Mouse (Mus musculus) heart, embryonic 13.5 days (tissue): ENCODE measurements around the gene Fndc3b. TPM values are rescaled to one million over a fixed set of nuclear protein-coding genes. Genes with fewer than 3 reads are reported as not detected.

Experiments
- ATAC-seq: fragments of 200-750 bp; cut with Nextera tagmentation; 2 replicates; pipeline ENCODE4 v1.8.0; 2017; ENCODE audit warnings: moderate TSS enrichment; ENCODE audit not compliant: insufficient number of reproducible peaks, low FRiP score, low TSS enrichment; ENCODE audit errors: extremely low read depth
- H3K27ac ChIP-seq: fragments of 300-500 bp; sonication (generic); replicated peaks from 2 replicates; pipeline ENCODE4 v1.5.1; 2015; ENCODE audit warnings: moderate library complexity, mild to moderate bottlenecking, inconsistent platforms
- H3K27me3 ChIP-seq: fragments of 300-500 bp; sonication (generic); replicated peaks from 2 replicates; pipeline ENCODE4 v1.6.1; 2015; ENCODE audit warnings: mild to moderate bottlenecking, inconsistent platforms
- H3K36me3 ChIP-seq: fragments of 300-500 bp; sonication (generic); 2 replicates; pipeline ENCODE4 v1.6.1; 2015; ENCODE audit warnings: mild to moderate bottlenecking, inconsistent platforms
- H3K4me1 ChIP-seq: fragments of 300-500 bp; sonication (generic); 2 replicates; pipeline ENCODE4 v1.6.1; 2015; ENCODE audit warnings: inconsistent platforms
- H3K4me2 ChIP-seq: fragments of 300-500 bp; sonication (generic); 2 replicates; pipeline ENCODE4 v1.6.1; 2015; ENCODE audit warnings: inconsistent platforms, mild to moderate bottlenecking, moderate library complexity
- H3K4me3 ChIP-seq: fragments of 300-500 bp; sonication (generic); 2 replicates; pipeline ENCODE4 v1.5.1; 2015; ENCODE audit warnings: moderate library complexity, mild to moderate bottlenecking, inconsistent platforms
- H3K9ac ChIP-seq: fragments of 300-500 bp; sonication (generic); 2 replicates; pipeline ENCODE4 v1.6.1; 2015; ENCODE audit warnings: inconsistent platforms, mild to moderate bottlenecking, moderate library complexity
- H3K9me3 ChIP-seq: fragments of 300-500 bp; sonication (generic); 2 replicates; pipeline ENCODE4 v1.6.1; 2016; ENCODE audit warnings: inconsistent platforms
- WGBS: fragments of 180-500 bp; shearing (Covaris S2); methylation state at CpG from one replicate; pipeline ENCODE4 v1.1.7; 2015; ENCODE audit warnings: mixed read lengths; 5-methylcytosine and 5-hydroxymethylcytosine counted together
- polyA plus RNA-seq: library from polyadenylated mRNA; unstranded; fragments of >200 nt; fragmentation: Nextera tagmentation; extraction: Ambion mirVana; gene quantifications from 2 replicates; pipeline ENCODE4 v1.2.1, GENCODE M21; 2015

Fndc3b gene
- polyA plus RNA-seq, 1 experiment from 2014 or later, result 22.3 TPM

DNA sequence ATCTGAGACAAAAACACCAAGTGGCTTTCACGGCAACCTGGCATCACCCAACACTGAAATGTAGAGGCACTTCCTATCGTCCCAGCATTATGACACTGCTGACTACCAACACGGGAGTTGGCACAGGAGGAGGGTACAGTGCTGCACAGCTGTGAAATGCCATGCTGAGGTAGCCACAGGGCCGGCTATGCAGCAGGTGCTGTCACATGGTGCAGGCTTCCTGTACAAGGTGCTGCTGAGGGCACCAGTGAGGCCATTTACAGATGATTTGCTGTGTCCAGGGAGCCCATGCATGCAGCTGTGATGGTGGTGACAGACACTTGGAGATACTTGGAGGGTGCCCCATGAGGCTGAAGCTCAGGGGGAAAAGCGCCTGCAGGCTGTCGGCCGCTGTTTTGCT lies 249.2 kb downstream of the Fndc3b start:
- 63% methylated on average over 7 of the region's 7 CpGs for WGBS
- Histone ChIP-seq H3K27me3 (no peaks in the 10 kb centered on the region), H3K4me3 (no peak overlapping the region), H3K36me3 (peaks cover 92% of the 10 kb centered on the region), H3K4me1 (peaks cover 41% of the 10 kb centered on the region), H3K9me3 (no peaks in the 10 kb centered on the region), H3K27ac (no peak overlapping the region), H3K4me2 (no peak overlapping the region), H3K9ac (peak overlapping the region; percentile 1; the same call in 1 of the 2 replicates)
- ATAC-seq, result no peak

GRCm38 (mm10) chr3:27461037-27461436 lies 250.1 kb downstream of the Fndc3b start:
- no peak overlapping the region for H3K4me3 ChIP-seq
- H3K27ac ChIP-seq, result no peak overlapping the region
- no peak for ATAC-seq
- no peak overlapping the region for H3K4me2 ChIP-seq
- H3K9me3 ChIP-seq, result no peaks in the 10 kb centered on the region
- H3K9ac ChIP-seq, result no peak overlapping the region
- no peaks in the 10 kb centered on the region for H3K27me3 ChIP-seq
- WGBS, result 45% methylated on average over 1 of the region's 1 CpGs
- peaks cover 97% of the 10 kb centered on the region for H3K36me3 ChIP-seq
- peaks cover 35% of the 10 kb centered on the region for H3K4me1 ChIP-seq

DNA sequence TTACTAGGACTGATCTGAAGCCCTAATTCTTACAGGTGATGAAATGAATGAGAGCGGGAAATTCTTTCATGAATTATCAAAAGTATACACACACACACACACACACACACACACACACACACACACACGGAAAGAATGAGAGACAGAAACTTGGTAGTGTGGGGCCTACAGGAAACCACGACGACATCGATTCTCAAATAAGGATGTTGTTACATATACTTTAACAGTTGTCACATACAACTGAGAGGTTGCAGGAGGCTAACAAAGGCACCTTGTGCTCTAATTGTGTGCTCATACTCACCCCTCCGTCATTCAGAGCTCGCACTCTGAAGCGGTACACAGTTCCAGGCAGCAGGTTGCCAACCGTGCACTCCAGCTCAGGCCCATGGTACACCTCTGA lies 252.7 kb downstream of the Fndc3b start:
- H3K4me1 ChIP-seq, result peaks cover 19% of the 10 kb centered on the region
- 85% methylated on average over 9 of the region's 9 CpGs for WGBS
- H3K4me3 ChIP-seq, result no peak overlapping the region
- peaks cover 99% of the 10 kb centered on the region for H3K36me3 ChIP-seq
- H3K27ac ChIP-seq, result no peak overlapping the region
- no peak for ATAC-seq
- no peaks in the 10 kb centered on the region for H3K9me3 ChIP-seq
- no peaks in the 10 kb centered on the region for H3K27me3 ChIP-seq
- no peak overlapping the region for H3K9ac ChIP-seq
- no peak overlapping the region for H3K4me2 ChIP-seq

DNA sequence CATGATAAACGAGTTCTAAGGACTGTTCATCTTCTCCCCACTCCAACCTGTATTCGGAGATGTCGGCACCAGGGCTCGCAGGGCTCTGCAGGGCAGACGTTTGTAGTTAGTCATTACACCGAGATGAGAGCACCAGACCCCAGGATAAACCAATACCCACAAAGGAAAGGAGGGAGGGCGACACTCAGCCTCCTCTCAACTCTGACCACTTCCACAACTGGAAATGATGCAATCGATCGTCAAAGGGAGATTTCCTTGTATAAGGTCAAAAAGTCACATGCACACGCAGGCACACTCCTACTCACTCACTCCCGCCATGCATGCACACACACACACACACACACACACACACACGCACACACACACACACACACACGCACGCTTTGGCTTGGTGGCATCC lies 254.6 kb downstream of the Fndc3b start:
- Histone ChIP-seq H3K9ac (no peak overlapping the region), H3K4me1 (peaks cover under 1% of the 10 kb centered on the region; the same call in 1 of the 2 replicates), H3K36me3 (peaks cover 99% of the 10 kb centered on the region), H3K4me2 (no peak overlapping the region), H3K4me3 (no peak overlapping the region), H3K27ac (no peak overlapping the region), H3K9me3 (no peaks in the 10 kb centered on the region), H3K27me3 (no peaks in the 10 kb centered on the region)
- ATAC-seq, result no peak
- 75% methylated on average over 14 of the region's 14 CpGs for WGBS

DNA sequence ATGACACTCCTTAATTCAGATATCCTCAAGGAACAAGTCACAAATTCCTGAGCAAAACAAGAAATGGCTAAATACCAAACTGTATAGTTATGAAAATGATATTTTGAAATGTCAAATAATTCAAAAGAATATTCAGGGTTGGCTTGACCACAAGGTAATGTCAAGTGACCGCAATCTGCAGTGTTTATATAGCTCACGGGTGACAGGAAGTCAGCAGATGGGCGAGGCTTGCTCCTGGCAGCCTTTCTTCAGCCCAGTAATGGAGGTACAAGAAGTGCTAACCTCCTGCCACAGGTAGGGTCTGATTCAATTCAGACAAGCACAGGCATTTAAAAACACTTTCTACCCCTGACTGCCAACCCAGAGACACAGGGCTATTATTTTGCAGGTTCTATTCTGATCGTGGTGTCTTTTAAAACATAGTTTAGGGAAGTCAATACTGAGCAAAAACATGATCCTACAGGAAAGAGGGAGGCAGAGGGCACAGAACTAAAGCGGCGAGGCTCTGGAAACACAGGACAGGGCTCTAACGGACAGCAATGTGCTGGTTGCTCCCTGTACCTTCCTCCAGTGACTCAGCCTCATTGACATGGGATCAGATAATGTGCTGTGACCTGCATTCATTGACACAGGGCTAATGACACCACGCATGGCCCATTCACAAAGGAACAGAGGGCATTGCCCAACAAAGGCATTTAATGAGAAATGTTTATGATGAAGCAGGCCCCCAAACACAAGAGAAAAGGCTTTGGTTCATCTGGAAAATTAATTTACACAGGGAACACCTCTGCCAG lies 256.5 kb downstream of the Fndc3b start:
- 79% methylated on average over 8 of the region's 8 CpGs for WGBS
- H3K4me1 ChIP-seq, result no peaks in the 10 kb centered on the region
- H3K27ac ChIP-seq, result no peak overlapping the region
- no peak for ATAC-seq
- peaks cover 100% of the 10 kb centered on the region for H3K36me3 ChIP-seq
- no peaks in the 10 kb centered on the region for H3K27me3 ChIP-seq
- H3K4me3 ChIP-seq, result no peak overlapping the region
- no peak overlapping the region for H3K9ac ChIP-seq
- no peaks in the 10 kb centered on the region for H3K9me3 ChIP-seq
- no peak overlapping the region for H3K4me2 ChIP-seq

- Histone ChIP-seq H3K4me1 (no peaks in the 10 kb centered on the region), H3K9me3 (no peaks in the 10 kb centered on the region), H3K4me3 (no peak overlapping the region), H3K27me3 (no peaks in the 10 kb centered on the region), H3K4me2 (no peak overlapping the region), H3K27ac (no peak overlapping the region), H3K9ac (no peak overlapping the region), H3K36me3 (peaks cover 100% of the 10 kb centered on the region)
- 81% methylated on average over 13 of the region's 13 CpGs for WGBS
- ATAC-seq, result no peak
Measured at GRCm38 (mm10) chr3:27453453-27454098, 257.5 kb downstream of the Fndc3b start.

DNA sequence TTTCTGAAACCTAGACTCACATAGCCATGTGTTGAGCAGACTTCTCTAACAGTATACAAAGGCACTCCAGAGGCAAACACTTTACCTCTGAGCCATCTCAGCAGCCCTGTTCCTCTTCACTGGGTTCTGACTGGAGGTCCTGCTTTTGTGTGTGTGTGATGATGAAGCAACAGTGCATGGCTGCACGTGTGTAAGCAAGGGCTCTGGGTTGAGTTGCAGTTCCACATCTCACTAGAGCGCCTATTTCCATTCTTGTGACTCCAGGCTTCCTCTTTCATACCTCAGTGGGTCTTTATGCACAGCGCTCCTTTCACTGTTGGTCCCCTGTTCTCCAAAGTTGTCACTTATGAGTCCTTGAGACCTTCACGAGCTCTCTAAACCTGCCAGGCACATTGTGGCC lies 261.7 kb downstream of the Fndc3b start:
- Histone ChIP-seq H3K36me3 (peaks cover 100% of the 10 kb centered on the region), H3K4me2 (no peak overlapping the region), H3K4me1 (no peaks in the 10 kb centered on the region), H3K9ac (no peak overlapping the region), H3K27me3 (no peaks in the 10 kb centered on the region), H3K4me3 (no peak overlapping the region), H3K9me3 (no peaks in the 10 kb centered on the region), H3K27ac (no peak overlapping the region)
- 86% methylated on average over 4 of the region's 4 CpGs for whole genome bisulfite sequencing
- ATAC-seq, result no peak

- Histone ChIP-seq H3K27me3 (no peaks in the 10 kb centered on the region), H3K9ac (no peak overlapping the region), H3K27ac (no peak overlapping the region), H3K4me2 (no peak overlapping the region), H3K9me3 (no peaks in the 10 kb centered on the region), H3K36me3 (peaks cover 96% of the 10 kb centered on the region), H3K4me1 (no peaks in the 10 kb centered on the region), H3K4me3 (no peak overlapping the region)
- ATAC-seq, result no peak
- 79% methylated on average over 9 of the region's 9 CpGs for WGBS
Measured at GRCm38 (mm10) chr3:27448367-27448766, 262.7 kb downstream of the Fndc3b start.

- H3K36me3 ChIP-seq, result peaks cover 74% of the 10 kb centered on the region
- no peak overlapping the region for H3K27ac ChIP-seq
- no peaks in the 10 kb centered on the region for H3K9me3 ChIP-seq
- 78% methylated on average over 16 of the region's 16 CpGs for WGBS
- H3K4me3 ChIP-seq, result no peak overlapping the region
- ATAC-seq, result no peak
- H3K4me2 ChIP-seq, result no peak overlapping the region
- H3K9ac ChIP-seq, result no peak overlapping the region
- no peaks in the 10 kb centered on the region for H3K27me3 ChIP-seq
- H3K4me1 ChIP-seq, result peaks cover 13% of the 10 kb centered on the region
Measured at GRCm38 (mm10) chr3:27439704-27440103, 271.4 kb downstream of the Fndc3b start.

DNA sequence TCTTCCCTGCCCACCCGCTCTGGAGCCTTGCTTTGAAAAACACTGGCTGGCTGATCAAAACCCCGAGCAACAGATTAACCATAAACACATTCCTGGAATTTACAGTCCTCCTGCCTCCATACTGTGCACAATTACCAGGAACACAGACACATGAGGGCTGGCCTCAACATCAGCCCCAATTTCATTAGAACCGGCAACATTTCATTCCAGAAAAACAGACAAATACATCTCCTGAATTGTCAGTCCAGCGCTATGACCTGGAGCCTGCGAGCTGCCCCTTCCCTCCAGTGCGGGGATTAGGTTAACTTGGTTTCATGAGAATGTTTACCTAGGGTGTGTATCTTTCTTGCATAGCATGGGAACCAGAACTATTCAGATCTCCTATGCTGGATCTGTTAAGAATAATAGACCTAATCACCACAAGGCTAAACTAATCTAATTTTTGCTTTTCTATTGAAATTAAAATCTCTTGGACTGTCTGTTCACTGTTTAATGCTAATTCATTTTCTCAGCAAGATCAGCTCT lies 275.9 kb downstream of the Fndc3b start:
- Histone ChIP-seq H3K27me3 (no peaks in the 10 kb centered on the region), H3K4me1 (peaks cover 34% of the 10 kb centered on the region), H3K4me2 (no peak overlapping the region), H3K4me3 (no peak overlapping the region), H3K9me3 (no peaks in the 10 kb centered on the region), H3K9ac (no peak overlapping the region), H3K36me3 (peaks cover 93% of the 10 kb centered on the region), H3K27ac (no peak overlapping the region)
- WGBS, result 67% methylated on average over 6 of the region's 6 CpGs
- no peak for ATAC-seq

- Histone ChIP-seq H3K4me1 (peaks cover 34% of the 10 kb centered on the region), H3K36me3 (peaks cover 93% of the 10 kb centered on the region), H3K9me3 (no peaks in the 10 kb centered on the region), H3K4me3 (no peak overlapping the region), H3K4me2 (no peak overlapping the region), H3K27me3 (no peaks in the 10 kb centered on the region), H3K9ac (no peak overlapping the region), H3K27ac (no peak overlapping the region)
- no peak for ATAC-seq
- WGBS, result 79% methylated on average over 3 of the region's 3 CpGs
Measured at GRCm38 (mm10) chr3:27432981-27433380, 278.1 kb downstream of the Fndc3b start.
